Mouse (Mus musculus): ENCODE results near the gene Lcn8. TPM values are rescaled to one million over a fixed set of nuclear protein-coding genes. Genes with fewer than 3 reads are reported as not detected.

Gene Lcn8
- polyA plus RNA-seq, 1 experiment from 2014 or later: not detected

GRCm38 (mm10) chr2:25625986-25626385 lies 26.9 kb upstream of the Lcn8 start:
- H3K36me3 ChIP-seq (ENCODE audit: control insufficient read depth, insufficient read depth, low read length): no peaks in the 10 kb centered on the region
- WGBS: 48% methylated on average over 5 of the region's 5 CpGs
- ATAC-seq (replicated peaks; ENCODE audit: low FRiP score, low TSS enrichment, low read depth) (no peak), DNase-seq (ENCODE audit: low spot score) (no peak)
- H3K9ac ChIP-seq (ENCODE audit: low read length): no peak overlapping the region
- no peak overlapping the region for H3K4me2 ChIP-seq (ENCODE audit: low read length)
- H3K27ac ChIP-seq (ENCODE audit: low read depth): no peak overlapping the region
- 0 out of 2 replicates have a peak, but pooled peaks cover 5% of the 10 kb centered on the region for H3K4me1 ChIP-seq (replicated peaks; ENCODE audit: control insufficient read depth, insufficient read depth, low read length)
- no peak overlapping the region for H3K4me3 ChIP-seq (ENCODE audit: low read depth, low read length)
- no peaks in the 10 kb centered on the region for H3K27me3 ChIP-seq (replicated peaks; ENCODE audit: control insufficient read depth, insufficient read depth, low read length)
- H3K9me3 ChIP-seq (ENCODE audit: control insufficient read depth, low read length): no peaks in the 10 kb centered on the region

GRCm38 (mm10) chr2:25627811-25628210 lies 25.1 kb upstream of the Lcn8 start, which contains the start of gene Fcna:
TSS of gene Fcna (minus strand) at chr2:25628030.
- DNase-seq (ENCODE audit: low spot score) (no peak), ATAC-seq (replicated peaks; ENCODE audit: low FRiP score, low TSS enrichment, low read depth) (no peak)
- 71% methylated on average over 6 of the region's 6 CpGs for WGBS
- H3K27me3 ChIP-seq (replicated peaks; ENCODE audit: control insufficient read depth, insufficient read depth, low read length): no peaks in the 10 kb centered on the region
- H3K27ac ChIP-seq (ENCODE audit: low read depth): no peak within 1 kb of the TSS
- no peak within 1 kb of the TSS for H3K4me3 ChIP-seq (ENCODE audit: low read depth, low read length)
- H3K36me3 ChIP-seq (ENCODE audit: control insufficient read depth, insufficient read depth, low read length): no peaks in the 10 kb centered on the region
- no peaks in the 10 kb centered on the region for H3K9me3 ChIP-seq (ENCODE audit: control insufficient read depth, low read length)
- no peaks in the 10 kb centered on the region for H3K4me1 ChIP-seq (replicated peaks; ENCODE audit: control insufficient read depth, insufficient read depth, low read length)
- no peak within 1 kb of the TSS for H3K9ac ChIP-seq (ENCODE audit: low read length)
- H3K4me2 ChIP-seq (ENCODE audit: low read length): no peak within 1 kb of the TSS

- no peaks in the 10 kb centered on the region for H3K4me1 ChIP-seq (replicated peaks; ENCODE audit: control insufficient read depth, insufficient read depth, low read length)
- no peak overlapping the region for H3K4me3 ChIP-seq (ENCODE audit: low read depth, low read length)
- H3K36me3 ChIP-seq (ENCODE audit: control insufficient read depth, insufficient read depth, low read length): no peaks in the 10 kb centered on the region
- DNase-seq (ENCODE audit: low spot score): no peak
- H3K9me3 ChIP-seq (ENCODE audit: control insufficient read depth, low read length): no peaks in the 10 kb centered on the region
- no peak overlapping the region for H3K27ac ChIP-seq (ENCODE audit: low read depth)
- no peak for ATAC-seq (replicated peaks; ENCODE audit: low FRiP score, low TSS enrichment, low read depth)
- H3K27me3 ChIP-seq (replicated peaks; ENCODE audit: control insufficient read depth, insufficient read depth, low read length): no peaks in the 10 kb centered on the region
- 43% methylated on average over 4 of the region's 4 CpGs for WGBS
- H3K9ac ChIP-seq (ENCODE audit: low read length): no peak overlapping the region
- H3K4me2 ChIP-seq (ENCODE audit: low read length): no peak overlapping the region
Measured at GRCm38 (mm10) chr2:25628738-25629137, 24.2 kb upstream of the Lcn8 start.

- DNase-seq (ENCODE audit: low spot score) (no peak), ATAC-seq (replicated peaks; ENCODE audit: low FRiP score, low TSS enrichment, low read depth) (no peak)
- Histone ChIP-seq H3K4me1 (replicated peaks; ENCODE audit: control insufficient read depth, insufficient read depth, low read length) (no peaks in the 10 kb centered on the region), H3K27me3 (replicated peaks; ENCODE audit: control insufficient read depth, insufficient read depth, low read length) (no peaks in the 10 kb centered on the region), H3K9me3 (ENCODE audit: control insufficient read depth, low read length) (no peaks in the 10 kb centered on the region), H3K4me2 (ENCODE audit: low read length) (no peak overlapping the region), H3K9ac (ENCODE audit: low read length) (no peak overlapping the region), H3K27ac (ENCODE audit: low read depth) (no peak overlapping the region), H3K36me3 (ENCODE audit: control insufficient read depth, insufficient read depth, low read length) (no peaks in the 10 kb centered on the region), H3K4me3 (ENCODE audit: low read depth, low read length) (no peak overlapping the region)
- 85% methylated on average over 3 of the region's 3 CpGs for WGBS
Measured at GRCm38 (mm10) chr2:25633616-25634015, 19.3 kb upstream of the Lcn8 start.

- no peaks in the 10 kb centered on the region for H3K36me3 ChIP-seq (ENCODE audit: control insufficient read depth, insufficient read depth, low read length)
- 50% methylated on average over 1 of the region's 1 CpGs for WGBS
- ATAC-seq (replicated peaks; ENCODE audit: low FRiP score, low TSS enrichment, low read depth) (no peak), DNase-seq (ENCODE audit: low spot score) (no peak)
- H3K9ac ChIP-seq (ENCODE audit: low read length): no peak overlapping the region
- no peaks in the 10 kb centered on the region for H3K4me1 ChIP-seq (replicated peaks; ENCODE audit: control insufficient read depth, insufficient read depth, low read length)
- H3K27me3 ChIP-seq (replicated peaks; ENCODE audit: control insufficient read depth, insufficient read depth, low read length): no peaks in the 10 kb centered on the region
- no peak overlapping the region for H3K4me3 ChIP-seq (ENCODE audit: low read depth, low read length)
- no peaks in the 10 kb centered on the region for H3K9me3 ChIP-seq (ENCODE audit: control insufficient read depth, low read length)
- no peak overlapping the region for H3K27ac ChIP-seq (ENCODE audit: low read depth)
- no peak overlapping the region for H3K4me2 ChIP-seq (ENCODE audit: low read length)
Measured at GRCm38 (mm10) chr2:25634046-25634445, 18.9 kb upstream of the Lcn8 start.

GRCm38 (mm10) chr2:25639890-25640289 lies 13.0 kb upstream of the Lcn8 start:
- Histone ChIP-seq H3K4me2 (ENCODE audit: low read length) (no peak overlapping the region), H3K4me3 (ENCODE audit: low read depth, low read length) (no peak overlapping the region), H3K36me3 (ENCODE audit: control insufficient read depth, insufficient read depth, low read length) (no peaks in the 10 kb centered on the region), H3K9ac (ENCODE audit: low read length) (no peak overlapping the region), H3K4me1 (replicated peaks; ENCODE audit: control insufficient read depth, insufficient read depth, low read length) (no peaks in the 10 kb centered on the region), H3K27ac (ENCODE audit: low read depth) (no peak overlapping the region), H3K27me3 (replicated peaks; ENCODE audit: control insufficient read depth, insufficient read depth, low read length) (no peaks in the 10 kb centered on the region), H3K9me3 (ENCODE audit: control insufficient read depth, low read length) (no peaks in the 10 kb centered on the region)
- 17% methylated on average over 6 of the region's 6 CpGs for WGBS
- peak; percentile 67 for DNase-seq (ENCODE audit: low spot score)
- ATAC-seq (replicated peaks; ENCODE audit: low FRiP score, low TSS enrichment, low read depth): no peak

GRCm38 (mm10) chr2:25654502-25654901 lies 1.6 kb downstream of the Lcn8 start:
- Histone ChIP-seq H3K4me3 (ENCODE audit: low read depth, low read length) (no peak overlapping the region), H3K27ac (ENCODE audit: low read depth) (no peak overlapping the region), H3K9me3 (ENCODE audit: control insufficient read depth, low read length) (no peaks in the 10 kb centered on the region), H3K27me3 (replicated peaks; ENCODE audit: control insufficient read depth, insufficient read depth, low read length) (no peaks in the 10 kb centered on the region), H3K4me2 (ENCODE audit: low read length) (no peak overlapping the region), H3K4me1 (replicated peaks; ENCODE audit: control insufficient read depth, insufficient read depth, low read length) (no peaks in the 10 kb centered on the region), H3K9ac (ENCODE audit: low read length) (no peak overlapping the region), H3K36me3 (ENCODE audit: control insufficient read depth, insufficient read depth, low read length) (no peaks in the 10 kb centered on the region)
- no peak for DNase-seq (ENCODE audit: low spot score)
- 47% methylated on average over 1 of the region's 1 CpGs for WGBS
- ATAC-seq (replicated peaks; ENCODE audit: low FRiP score, low TSS enrichment, low read depth): no peak

- H3K4me2 ChIP-seq (ENCODE audit: low read length): no peak overlapping the region
- H3K9ac ChIP-seq (ENCODE audit: low read length): no peak overlapping the region
- no peak for ATAC-seq (replicated peaks; ENCODE audit: low FRiP score, low TSS enrichment, low read depth)
- H3K27ac ChIP-seq (ENCODE audit: low read depth): no peak overlapping the region
- DNase-seq (ENCODE audit: low spot score): no peak
- H3K4me1 ChIP-seq (replicated peaks; ENCODE audit: control insufficient read depth, insufficient read depth, low read length): no peaks in the 10 kb centered on the region
- H3K36me3 ChIP-seq (ENCODE audit: control insufficient read depth, insufficient read depth, low read length): no peaks in the 10 kb centered on the region
- H3K27me3 ChIP-seq (replicated peaks; ENCODE audit: control insufficient read depth, insufficient read depth, low read length): no peaks in the 10 kb centered on the region
- H3K4me3 ChIP-seq (ENCODE audit: low read depth, low read length): no peak overlapping the region
- WGBS: 86% methylated on average over 4 of the region's 4 CpGs
- no peaks in the 10 kb centered on the region for H3K9me3 ChIP-seq (ENCODE audit: control insufficient read depth, low read length)
Measured at GRCm38 (mm10) chr2:25656691-25657090, 3.8 kb downstream of the Lcn8 start.

GRCm38 (mm10) chr2:25657246-25657645 lies 4.3 kb downstream of the Lcn8 start:
- no peak for DNase-seq (ENCODE audit: low spot score)
- Histone ChIP-seq H3K9ac (ENCODE audit: low read length) (no peak overlapping the region), H3K27ac (ENCODE audit: low read depth) (no peak overlapping the region), H3K9me3 (ENCODE audit: control insufficient read depth, low read length) (no peaks in the 10 kb centered on the region), H3K4me3 (ENCODE audit: low read depth, low read length) (no peak overlapping the region), H3K36me3 (ENCODE audit: control insufficient read depth, insufficient read depth, low read length) (no peaks in the 10 kb centered on the region), H3K27me3 (replicated peaks; ENCODE audit: control insufficient read depth, insufficient read depth, low read length) (no peaks in the 10 kb centered on the region), H3K4me2 (ENCODE audit: low read length) (no peak overlapping the region), H3K4me1 (replicated peaks; ENCODE audit: control insufficient read depth, insufficient read depth, low read length) (no peaks in the 10 kb centered on the region)
- WGBS: 90% methylated on average over 4 of the region's 4 CpGs
- no peak for ATAC-seq (replicated peaks; ENCODE audit: low FRiP score, low TSS enrichment, low read depth)

Measured in intestine, embryonic 14.5 days (tissue).